Mouse (Mus musculus): ENCODE data around the gene Sparcl1. TPM values are rescaled to one million over a fixed set of nuclear protein-coding genes. Genes with fewer than 3 reads are reported as not detected.

Sparcl1 gene
- polyA plus RNA-seq, 1 experiment: 1,820 TPM

- TF ChIP-seq POLR2A (IDR thresholded peaks at IDR 0.05; ENCODE audit: extremely low read depth, insufficient read depth, low read length) (no peak), CTCF (IDR thresholded peaks at IDR 0.05; ENCODE audit: extremely low read depth, insufficient read depth, low read length) (no peak)
These were observed 24.5 kb upstream of the Sparcl1 start for GRCm38 (mm10) chr5:104137920-104138541.

GRCm38 (mm10) chr5:104133752-104134151 lies 20.2 kb upstream of the Sparcl1 start:
- TF ChIP-seq CTCF (IDR thresholded peaks at IDR 0.05; ENCODE audit: extremely low read depth, insufficient read depth, low read length): no peak
- no peak for TF ChIP-seq POLR2A (IDR thresholded peaks at IDR 0.05; ENCODE audit: extremely low read depth, insufficient read depth, low read length)

More at GRCm38 (mm10) chr5:104137920-104138541, 24.5 kb upstream of the Sparcl1 start:
- no peaks in the 10 kb centered on the region for H3K4me1 ChIP-seq (ENCODE audit: control insufficient read depth, insufficient read depth, low read length)
- no peak overlapping the region for H3K27ac ChIP-seq (ENCODE audit: insufficient read depth, low read length)
- H3K4me3 ChIP-seq (ENCODE audit: insufficient read depth, low read length): no peak overlapping the region

GRCm38 (mm10) chr5:104131544-104131943 lies 18.0 kb upstream of the Sparcl1 start:
- Histone ChIP-seq H3K4me1 (ENCODE audit: control insufficient read depth, insufficient read depth, low read length) (peaks cover 1% of the 10 kb centered on the region), H3K4me3 (ENCODE audit: insufficient read depth, low read length) (no peak overlapping the region), H3K27ac (ENCODE audit: insufficient read depth, low read length) (no peak overlapping the region)
- no peak for TF ChIP-seq POLR2A (IDR thresholded peaks at IDR 0.05; ENCODE audit: extremely low read depth, insufficient read depth, low read length)
- peak; percentile 80 for TF ChIP-seq CTCF (IDR thresholded peaks at IDR 0.05; ENCODE audit: extremely low read depth, insufficient read depth, low read length)

More at GRCm38 (mm10) chr5:104133752-104134151, 20.2 kb upstream of the Sparcl1 start:
- Histone ChIP-seq H3K4me3 (ENCODE audit: insufficient read depth, low read length) (no peak overlapping the region), H3K27ac (ENCODE audit: insufficient read depth, low read length) (no peak overlapping the region), H3K4me1 (ENCODE audit: control insufficient read depth, insufficient read depth, low read length) (no peaks in the 10 kb centered on the region)

- peaks cover 4% of the 10 kb centered on the region for H3K4me1 ChIP-seq (ENCODE audit: control insufficient read depth, insufficient read depth, low read length)
- H3K4me3 ChIP-seq (ENCODE audit: insufficient read depth, low read length): no peak overlapping the region
- TF ChIP-seq CTCF (IDR thresholded peaks at IDR 0.05; ENCODE audit: extremely low read depth, insufficient read depth, low read length) (no peak), POLR2A (IDR thresholded peaks at IDR 0.05; ENCODE audit: extremely low read depth, insufficient read depth, low read length) (no peak)
- no peak overlapping the region for H3K27ac ChIP-seq (ENCODE audit: insufficient read depth, low read length)
These were observed 17.4 kb upstream of the Sparcl1 start for GRCm38 (mm10) chr5:104130891-104131290.

- Histone ChIP-seq H3K4me3 (ENCODE audit: insufficient read depth, low read length) (no peak overlapping the region), H3K27ac (ENCODE audit: insufficient read depth, low read length) (no peak overlapping the region), H3K4me1 (ENCODE audit: control insufficient read depth, insufficient read depth, low read length) (peaks cover 7% of the 10 kb centered on the region)
- TF ChIP-seq CTCF (IDR thresholded peaks at IDR 0.05; ENCODE audit: extremely low read depth, insufficient read depth, low read length) (no peak), POLR2A (IDR thresholded peaks at IDR 0.05; ENCODE audit: extremely low read depth, insufficient read depth, low read length) (no peak)
These were observed 14.9 kb upstream of the Sparcl1 start for GRCm38 (mm10) chr5:104128281-104129031.

GRCm38 (mm10) chr5:104127351-104127750 lies 13.8 kb upstream of the Sparcl1 start:
- peaks cover 7% of the 10 kb centered on the region for H3K4me1 ChIP-seq (ENCODE audit: control insufficient read depth, insufficient read depth, low read length)
- H3K4me3 ChIP-seq (ENCODE audit: insufficient read depth, low read length): no peak overlapping the region
- TF ChIP-seq CTCF (IDR thresholded peaks at IDR 0.05; ENCODE audit: extremely low read depth, insufficient read depth, low read length) (no peak), POLR2A (IDR thresholded peaks at IDR 0.05; ENCODE audit: extremely low read depth, insufficient read depth, low read length) (no peak)
- H3K27ac ChIP-seq (ENCODE audit: insufficient read depth, low read length): no peak overlapping the region

GRCm38 (mm10) chr5:104126561-104127320 lies 13.2 kb upstream of the Sparcl1 start:
- H3K4me1 ChIP-seq (ENCODE audit: control insufficient read depth, insufficient read depth, low read length): peaks cover 7% of the 10 kb centered on the region
- H3K27ac ChIP-seq (ENCODE audit: insufficient read depth, low read length): no peak overlapping the region
- no peak overlapping the region for H3K4me3 ChIP-seq (ENCODE audit: insufficient read depth, low read length)
- TF ChIP-seq POLR2A (IDR thresholded peaks at IDR 0.05; ENCODE audit: extremely low read depth, insufficient read depth, low read length) (no peak), CTCF (IDR thresholded peaks at IDR 0.05; ENCODE audit: extremely low read depth, insufficient read depth, low read length) (no peak)

GRCm38 (mm10) chr5:104124016-104124658 lies 10.6 kb upstream of the Sparcl1 start:
- Histone ChIP-seq H3K27ac (ENCODE audit: insufficient read depth, low read length) (no peak overlapping the region), H3K4me3 (ENCODE audit: insufficient read depth, low read length) (no peak overlapping the region), H3K4me1 (ENCODE audit: control insufficient read depth, insufficient read depth, low read length) (peaks cover 7% of the 10 kb centered on the region)
- TF ChIP-seq POLR2A (IDR thresholded peaks at IDR 0.05; ENCODE audit: extremely low read depth, insufficient read depth, low read length) (no peak), CTCF (IDR thresholded peaks at IDR 0.05; ENCODE audit: extremely low read depth, insufficient read depth, low read length) (no peak)

GRCm38 (mm10) chr5:104115890-104116289 lies 2.4 kb upstream of the Sparcl1 start:
- H3K4me3 ChIP-seq (ENCODE audit: insufficient read depth, low read length): no peak overlapping the region
- no peaks in the 10 kb centered on the region; the same call in 1 of the 2 replicates for H3K4me1 ChIP-seq (ENCODE audit: control insufficient read depth, insufficient read depth, low read length)
- H3K27ac ChIP-seq (ENCODE audit: insufficient read depth, low read length): no peak overlapping the region
- no peak for TF ChIP-seq POLR2A (IDR thresholded peaks at IDR 0.05; ENCODE audit: extremely low read depth, insufficient read depth, low read length)
- TF ChIP-seq CTCF (IDR thresholded peaks at IDR 0.05; ENCODE audit: extremely low read depth, insufficient read depth, low read length): no peak

All from cortical plate, adult 2 months (tissue).